Mouse (Mus musculus) inflammation-experienced regulatory T-cells, adult 6 months (primary cell): ENCODE data around the gene Cog4. TPM values are rescaled to one million over a fixed set of nuclear protein-coding genes. Genes with fewer than 3 reads are reported as not detected.
A peak's percentile ranks its signal among the peaks of the same experiment; 100 is the strongest.

Experiments
- ATAC-seq: one replicate; pipeline ENCODE4 v1.8.0; 2017
- polyA plus RNA-seq, 3 experiments: library from polyadenylated mRNA; unstranded; fragments of 100-300 nt; shearing (Covaris generic); gene quantifications; one replicate each; pipeline ENCODE4 v1.2.1; 2017

Gene Cog4
- 10 to 100 TPM; 52.3 to 72.4 (median 53.1) TPM for polyA plus RNA-seq

GRCm38 (mm10) chr8:110846405-110847170, at the start of gene Cog4, which contains the start of gene Sf3b3:
Gene Cog4, plus strand, starts transcription at chr8:110846600.
Gene Sf3b3, minus strand, starts transcription at chr8:110846787.
- ATAC-seq, result peak; percentile 87

- no peak for ATAC-seq
Measured at GRCm38 (mm10) chr8:110797086-110797485, 49.3 kb upstream of the Cog4 start.

- no peak for ATAC-seq
Measured at GRCm38 (mm10) chr8:110802988-110803387, 43.4 kb upstream of the Cog4 start.

- ATAC-seq, result no peak
Measured at GRCm38 (mm10) chr8:110803856-110804255, 42.5 kb upstream of the Cog4 start.

GRCm38 (mm10) chr8:110804825-110805514, 41.4 kb upstream of the Cog4 start:
- ATAC-seq, result no peak

GRCm38 (mm10) chr8:110805669-110806068, 40.7 kb upstream of the Cog4 start, which contains the start of gene Il34:
Gene Il34, minus strand, starts transcription at chr8:110805924.
- peak; percentile 74 for ATAC-seq

GRCm38 (mm10) chr8:110806146-110806545, 40.3 kb upstream of the Cog4 start:
- no peak for ATAC-seq

- no peak for ATAC-seq
Measured at GRCm38 (mm10) chr8:110808495-110809472, 37.6 kb upstream of the Cog4 start.

GRCm38 (mm10) chr8:110809831-110810230, 36.6 kb upstream of the Cog4 start:
- no peak for ATAC-seq

- no peak for ATAC-seq
Measured at GRCm38 (mm10) chr8:110810481-110811065, 35.8 kb upstream of the Cog4 start.

GRCm38 (mm10) chr8:110811116-110811515, 35.3 kb upstream of the Cog4 start:
- no peak for ATAC-seq

GRCm38 (mm10) chr8:110811793-110812192, 34.6 kb upstream of the Cog4 start:
- ATAC-seq, result no peak

- ATAC-seq, result no peak
Measured at GRCm38 (mm10) chr8:110812349-110813080, 33.9 kb upstream of the Cog4 start.

- ATAC-seq, result no peak
Measured at GRCm38 (mm10) chr8:110813081-110813812, 33.2 kb upstream of the Cog4 start.

GRCm38 (mm10) chr8:110815308-110815707, 31.1 kb upstream of the Cog4 start:
- no peak for ATAC-seq

GRCm38 (mm10) chr8:110816990-110817389, 29.4 kb upstream of the Cog4 start:
- ATAC-seq, result no peak

- no peak for ATAC-seq
Measured at GRCm38 (mm10) chr8:110818593-110818992, 27.8 kb upstream of the Cog4 start.

- ATAC-seq, result no peak
Measured at GRCm38 (mm10) chr8:110820257-110820656, 26.1 kb upstream of the Cog4 start.

GRCm38 (mm10) chr8:110821960-110822359, 24.4 kb upstream of the Cog4 start:
- ATAC-seq, result no peak

GRCm38 (mm10) chr8:110824861-110825260, 21.5 kb upstream of the Cog4 start:
- no peak for ATAC-seq

- ATAC-seq, result no peak
Measured at GRCm38 (mm10) chr8:110828511-110828910, 17.9 kb upstream of the Cog4 start.
